Mouse (Mus musculus) kidney, postnatal 0 days (tissue): Measurements from ENCODE around the gene Pxmp2. TPM values are rescaled to one million over a fixed set of nuclear protein-coding genes. Genes with fewer than 3 reads are reported as not detected.

ENCODE experiments used
- ATAC-seq: fragments of 200-750 bp; cut with Nextera tagmentation; replicated peaks from 2 replicates; pipeline ENCODE4 v1.8.0; 2017; ENCODE audit warnings: low read depth, moderate number of reproducible peaks, moderate TSS enrichment, moderate library complexity; ENCODE audit not compliant: low FRiP score
- DNase-seq: peaks from one replicate; pipeline ENCODE4 v3.0.0-alpha.2; 2016; ENCODE audit warnings: low spot score
- H3K27ac ChIP-seq: fragments of 300-500 bp; sonication (generic); 2 replicates; pipeline ENCODE4 v1.5.1; 2014; ENCODE audit warnings: mild to moderate bottlenecking
- H3K27me3 ChIP-seq: fragments of 300-500 bp; sonication (generic); 2 replicates; pipeline ENCODE4 v1.6.1; 2014; ENCODE audit warnings: low read length, mixed read lengths; ENCODE audit not compliant: insufficient read depth
- H3K36me3 ChIP-seq: fragments of 300-500 bp; sonication (generic); 2 replicates; pipeline ENCODE4 v1.6.1; 2014; ENCODE audit warnings: low read length, mixed read lengths; ENCODE audit not compliant: insufficient read depth
- H3K4me1 ChIP-seq: fragments of 300-500 bp; sonication (generic); replicated peaks from 2 replicates; pipeline ENCODE4 v1.6.1; 2014; ENCODE audit warnings: antibody characterized with exemption, low read length, mixed read lengths; ENCODE audit not compliant: insufficient read depth
- H3K4me2 ChIP-seq: fragments of 300-500 bp; sonication (generic); 2 replicates; pipeline ENCODE4 v1.6.1; 2014; ENCODE audit warnings: mild to moderate bottlenecking, low read length, moderate library complexity, mixed read lengths
- H3K4me3 ChIP-seq: fragments of 300-500 bp; sonication (generic); replicated peaks from 2 replicates; pipeline ENCODE4 v1.5.1; 2014; ENCODE audit warnings: low read depth, low read length
- H3K9ac ChIP-seq: fragments of 300-500 bp; sonication (generic); 2 replicates; pipeline ENCODE4 v1.6.1; 2014; ENCODE audit warnings: low read depth, low read length
- H3K9me3 ChIP-seq: fragments of 300-500 bp; sonication (generic); replicated peaks from 2 replicates; pipeline ENCODE4 v1.6.1; 2016; ENCODE audit warnings: low read length, inconsistent platforms, mixed read lengths
- CTCF ChIP-seq: IDR thresholded peaks from 2 replicates; pipeline ENCODE4 v1.5.1; 2016; ENCODE audit warnings: antibody characterized with exemption, low read depth, mild to moderate bottlenecking, moderate library complexity
- WGBS: fragments of 180-500 bp; shearing (Covaris S2); extraction: QIAGEN DNeasy Blood & Tissue Kit; methylation state at CpG from one replicate; pipeline ENCODE4 v1.1.7; 2014; 5-methylcytosine and 5-hydroxymethylcytosine counted together
- polyA plus RNA-seq: library from polyadenylated mRNA; unstranded; fragments of >200 nt; fragmentation: Nextera tagmentation; extraction: Ambion mirVana; gene quantifications from 2 replicates; pipeline ENCODE4 v1.2.1, GENCODE M21; 2015

Pxmp2 gene
- polyA plus RNA-seq, 1 experiment from 2014 or later, result 57.6 TPM

DNA sequence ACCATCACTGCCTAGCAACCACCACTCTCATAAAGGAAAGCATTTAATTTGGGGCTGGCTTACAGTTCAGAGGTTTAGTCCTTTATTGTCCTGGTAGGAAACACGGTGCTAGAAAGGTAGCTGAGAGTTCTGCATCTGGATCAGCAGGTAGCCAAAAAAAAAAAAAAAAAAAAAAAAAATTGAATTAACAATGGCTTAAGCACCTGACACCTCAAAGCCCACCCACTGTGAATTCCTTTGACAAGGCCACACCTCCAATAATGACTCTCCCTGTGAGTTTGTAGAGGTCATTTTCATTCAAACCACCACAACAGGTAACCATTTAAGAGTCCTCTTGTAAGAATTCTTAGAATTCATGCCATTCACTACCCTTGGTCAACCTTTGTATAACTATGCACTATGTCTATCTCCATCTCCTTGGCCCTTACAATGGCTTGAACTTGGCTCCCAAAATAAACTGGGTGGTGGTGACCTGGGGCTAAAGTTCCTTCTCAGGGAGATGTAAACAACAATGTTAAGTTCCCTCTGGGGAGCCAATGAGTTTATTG, 58.6 kb downstream of the Pxmp2 start:
- no peak overlapping the region for H3K4me2 ChIP-seq
- ATAC-seq, result no peak
- WGBS, result 19% methylated on average over 1 of the region's 1 CpGs

DNA sequence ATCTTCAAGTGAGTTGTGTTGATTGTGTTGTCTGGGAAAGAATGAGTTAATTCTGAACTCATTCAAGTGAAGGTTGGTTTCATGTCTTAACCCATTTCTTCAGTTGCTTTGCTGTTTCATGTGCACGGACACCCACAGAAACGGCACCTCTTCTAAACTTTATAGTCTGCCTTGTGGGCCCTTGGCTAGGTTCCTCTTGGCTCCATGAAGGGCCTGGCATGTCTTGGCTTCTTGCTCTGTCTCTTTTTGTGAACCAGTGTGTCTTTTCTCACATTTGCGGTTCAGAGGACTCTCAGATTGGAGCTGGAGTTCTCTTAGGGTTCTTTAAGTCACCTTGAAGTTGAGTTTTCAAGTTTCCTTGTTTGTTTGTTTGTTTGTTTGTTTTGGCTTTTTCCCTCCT, 60.9 kb downstream of the Pxmp2 start:
- no peaks in the 10 kb centered on the region for H3K27me3 ChIP-seq
- H3K27ac ChIP-seq, result no peak overlapping the region
- ATAC-seq (no peak), DNase-seq (no peak)
- H3K4me2 ChIP-seq, result no peak overlapping the region
- H3K9me3 ChIP-seq, result no peaks in the 10 kb centered on the region
- no peak overlapping the region for H3K4me3 ChIP-seq
- H3K36me3 ChIP-seq, result peaks cover 38% of the 10 kb centered on the region
- 84% methylated on average over 3 of the region's 3 CpGs for WGBS
- peaks cover 2% of the 10 kb centered on the region; the same call in 1 of the 2 replicates for H3K4me1 ChIP-seq
- no peak overlapping the region for H3K9ac ChIP-seq
- TF ChIP-seq CTCF, result no peak

More for the DNA sequence above, 58.6 kb downstream of the Pxmp2 start:
- H3K9me3 ChIP-seq, result no peaks in the 10 kb centered on the region
- H3K27ac ChIP-seq, result no peak overlapping the region
- no peak overlapping the region for H3K9ac ChIP-seq
- no peaks in the 10 kb centered on the region for H3K27me3 ChIP-seq
- no peak for DNase-seq
- H3K4me3 ChIP-seq, result no peak overlapping the region
- TF ChIP-seq CTCF, result no peak
- H3K36me3 ChIP-seq, result peaks cover 15% of the 10 kb centered on the region; the same call in 1 of the 2 replicates
- peaks cover 4% of the 10 kb centered on the region; the same call in 1 of the 2 replicates for H3K4me1 ChIP-seq

Other genes with a start within 250 kb of the Pxmp2 start
- gene Gm17655, start 213.7 kb downstream of the Pxmp2 start, polyA plus RNA-seq, result 2.7 and 3.0 TPM in 2 replicates
- gene Gm35315, start 191.8 kb downstream of the Pxmp2 start, polyA plus RNA-seq, result 0.91 and 1.0 TPM in 2 replicates
- gene Plcxd1, start 186.2 kb downstream of the Pxmp2 start, polyA plus RNA-seq, result 1.3 and 1.6 TPM in 2 replicates
- 26.4 and 28.3 TPM in 2 replicates for gene Gtpbp6, start 178.0 kb downstream of the Pxmp2 start, polyA plus RNA-seq
- gene Zfp605, start 176.1 kb downstream of the Pxmp2 start, polyA plus RNA-seq, result 4.8 and 4.9 TPM in 2 replicates
- 29.5 and 30.5 TPM in 2 replicates for gene Chfr, start 150.3 kb downstream of the Pxmp2 start, polyA plus RNA-seq
- gene Golga3, start 109.5 kb downstream of the Pxmp2 start, polyA plus RNA-seq, result 9.8 and 11.1 TPM in 2 replicates
- 23.3 and 24.2 TPM in 2 replicates for gene Ankle2, start 55.2 kb downstream of the Pxmp2 start, polyA plus RNA-seq
- gene Pgam5, start 16.3 kb downstream of the Pxmp2 start, polyA plus RNA-seq, result 47.8 and 51.7 TPM in 2 replicates
- 11.1 and 13.7 TPM in 2 replicates for gene Pole, start 120 bp upstream of the Pxmp2 start, polyA plus RNA-seq
- 0.57 and 0.64 TPM in 2 replicates for gene P2rx2, start 57.0 kb upstream of the Pxmp2 start, polyA plus RNA-seq
- not detected in 2 replicates for gene Lrcol1, start 58.5 kb upstream of the Pxmp2 start, polyA plus RNA-seq
- 11.8 and 14.0 TPM in 2 replicates for gene Fbrsl1, start 162.3 kb upstream of the Pxmp2 start, polyA plus RNA-seq